In genomic region chr4:154011646-154012089, GRCm38 (mm10) we compare ENCODE assay signal across 8 mouse cellular contexts. TPM values are rescaled to one million over a fixed set of nuclear protein-coding genes. Genes with fewer than 3 reads are reported as not detected.
A peak's percentile ranks its signal among the peaks of the same experiment; 100 is the strongest.
DNase-seq lines count a peak whose midpoint lies in the region; ATAC-seq and TF ChIP-seq lines count a peak whose summit lies in the region.

Gene Lrrc47, plus strand, starts transcription at chr4:154011731.

- ATAC-seq in forebrain, postnatal 0 days: peak; percentile 97
- peak; percentile 95 for ATAC-seq in lung, postnatal 0 days

- intact Hi-C loops in heart, postnatal 36 days (cut with DNase I): loop anchor here (1.0 to 2.0 kb wide), 2 partner anchors 37 to 56 kb away; partner anchors contain the start of genes Cep104 and Dffb

- no peaks in the 10 kb centered on the region for H3K27me3 ChIP-seq in forebrain, postnatal 0 days (ENCODE audit: insufficient read depth, low read length)
- no peaks in the 10 kb centered on the region for H3K27me3 ChIP-seq in lung, postnatal 0 days (replicated peaks; ENCODE audit: insufficient read depth, low read length)

- 3% methylated on average over 51 of the region's 59 CpGs for WGBS in forebrain, postnatal 0 days
- 0% methylated on average over 41 of the region's 59 CpGs for WGBS in lung, postnatal 0 days

- TF ChIP-seq CTCF in forebrain, postnatal 0 days (IDR thresholded peaks at IDR 0.05; ENCODE audit: low read depth): 0 out of 2 replicates have a peak, but pooled peaks have one; percentile 2
- no peak for TF ChIP-seq CTCF in layer of hippocampus, adult 2 months (conservative IDR thresholded peaks at IDR 0.05)
- no peak for TF ChIP-seq CTCF in lung, postnatal 0 days (IDR thresholded peaks at IDR 0.05)

- no peaks in the 10 kb centered on the region for H3K9me3 ChIP-seq in forebrain, postnatal 0 days (ENCODE audit: low read length)
- no peaks in the 10 kb centered on the region for H3K9me3 ChIP-seq in lung, postnatal 0 days (ENCODE audit: low read length)

- no peak for TF ChIP-seq EP300 in lung, postnatal 0 days (IDR thresholded peaks at IDR 0.05)

- H3K27ac ChIP-seq in forebrain, postnatal 0 days (ENCODE audit: low read depth, low read length): peak within 1 kb of the TSS; percentile 64
- H3K27ac ChIP-seq in layer of hippocampus, adult 2 months: peak within 1 kb of the TSS; percentile 92
- H3K27ac ChIP-seq in lung, postnatal 0 days (ENCODE audit: low read length): peak within 1 kb of the TSS; percentile 58

- peak within 1 kb of the TSS; percentile 93 for H3K4me3 ChIP-seq in forebrain, postnatal 0 days (ENCODE audit: low read depth, low read length)
- peak within 1 kb of the TSS; percentile 93 for H3K4me3 ChIP-seq in layer of hippocampus, adult 2 months
- peak within 1 kb of the TSS; percentile 97 for H3K4me3 ChIP-seq in lung, postnatal 0 days (ENCODE audit: low read depth, low read length)

- H3K4me1 ChIP-seq in forebrain, postnatal 0 days (ENCODE audit: insufficient read depth): peaks cover 12% of the 10 kb centered on the region
- peaks cover 9% of the 10 kb centered on the region; the same call in 1 of the 2 replicates for H3K4me1 ChIP-seq in lung, postnatal 0 days (ENCODE audit: insufficient read depth, low read depth, low read length)

- H3K9ac ChIP-seq in forebrain, postnatal 0 days: peak within 1 kb of the TSS; percentile 85
- peak within 1 kb of the TSS; percentile 92 for H3K9ac ChIP-seq in lung, postnatal 0 days (replicated peaks; ENCODE audit: low read depth)

- peak within 1 kb of the TSS; percentile 93 for H3K4me2 ChIP-seq in forebrain, postnatal 0 days (ENCODE audit: low read depth)
- peak within 1 kb of the TSS; percentile 97 for H3K4me2 ChIP-seq in lung, postnatal 0 days (replicated peaks; ENCODE audit: low read depth, low read length)

- peaks cover 24% of the 10 kb centered on the region for H3K36me3 ChIP-seq in forebrain, postnatal 0 days (ENCODE audit: insufficient read depth)
- H3K36me3 ChIP-seq in lung, postnatal 0 days (ENCODE audit: insufficient read depth, low read length): peaks cover 5% of the 10 kb centered on the region; the same call in 1 of the 2 replicates

- peak; percentile 90 for DNase-seq in MN1 (ENCODE audit: low spot score)
- peak; percentile 89 for DNase-seq in cerebellum, adult 18-20 months
- peak; percentile 89 for DNase-seq in forebrain, postnatal 0 days
- peak; percentile 81 to 87 for DNase-seq in heart, postnatal 36 days
- peak; percentile 79 to 84 for DNase-seq in layer of hippocampus, adult 2 months (ENCODE audit: low spot score in 2 of 2)
- peak; percentile 93 for DNase-seq in lung, postnatal 0 days (ENCODE audit: low spot score)
- peak; percentile 54 for DNase-seq in ovary, postnatal 10 days (ENCODE audit: low spot score)
- DNase-seq in thymus, postnatal 0 days (ENCODE audit: low spot score): peak; percentile 79

RNA-seq across cellular contexts. Expression of gene Lrrc47, which starts in this region (rescaled TPM):
- 21.9 and 27.4 TPM in 2 replicates for total RNA-seq in forebrain, postnatal 0 days (2014; rRNA removed)
- polyA plus RNA-seq in forebrain, postnatal 0 days (2015; fragmentation: Nextera tagmentation; extraction: Ambion mirVana): 19.4 and 20.5 TPM in 2 replicates
- total RNA-seq in heart, postnatal 36 days (2021): 10 to 100 TPM; 30.6 to 33.1 TPM
- 10 to 100 TPM; 65.4 to 70.3 TPM for total RNA-seq in layer of hippocampus, adult 2 months (2021)
- 15.2 and 15.4 TPM in 2 replicates for polyA plus RNA-seq in lung, postnatal 0 days (2015; fragmentation: Nextera tagmentation; extraction: Ambion mirVana)
- polyA plus RNA-seq in thymus, postnatal 0 days (2015; fragmentation: Nextera tagmentation; extraction: Ambion mirVana): 18.7 and 24.4 TPM in 2 replicates

Comparison
In these comparisons a context has a peak if more than half of its experiments do, and no peak if none do; other contexts are left out.
1. Peak in every context shown above with its lines: DNase-seq, ATAC-seq, H3K4me3 ChIP-seq and H3K27ac ChIP-seq.